Mouse (Mus musculus): ENCODE results near the gene Fgf6. TPM values are rescaled to one million over a fixed set of nuclear protein-coding genes. Genes with fewer than 3 reads are reported as not detected.

The Fgf6 gene
- not detected in 2 replicates for polyA plus RNA-seq (2012; rRNA removed)

GRCm38 (mm10) chr6:127014906-127015770, at the start of gene Fgf6:
Fgf6 (plus strand) TSS chr6:127015586.

GRCm38 (mm10) chr6:127072817-127073216, 57.4 kb downstream of the Fgf6 start, which contains the start of gene Fgf23:
Fgf23 (plus strand) TSS chr6:127072902.

Other genes with a start within 250 kb of the Fgf6 start
- gene Ndufa9, start 166.4 kb upstream of the Fgf6 start, polyA plus RNA-seq (2012; rRNA removed) = 84.7 and 86.5 TPM in 2 replicates
- gene Akap3, start 162.5 kb upstream of the Fgf6 start, polyA plus RNA-seq (2012; rRNA removed) = 0.01 TPM in 1 of 2 replicates, not detected in the other
- gene Dyrk4, start 93.7 kb upstream of the Fgf6 start, polyA plus RNA-seq (2012; rRNA removed) = 0.05 TPM in 1 of 2 replicates, not detected in the other
- 17.6 and 18.1 TPM in 2 replicates for gene Rad51ap1, start 76.0 kb upstream of the Fgf6 start, polyA plus RNA-seq (2012; rRNA removed)
- gene D6Wsu163e, start 75.6 kb upstream of the Fgf6 start, polyA plus RNA-seq (2012; rRNA removed) = 6.0 and 6.5 TPM in 2 replicates
- 0.06 and 0.08 TPM in 2 replicates for gene Fgf23, start 57.3 kb downstream of the Fgf6 start, polyA plus RNA-seq (2012; rRNA removed)
- gene Tigar, start 94.0 kb downstream of the Fgf6 start, polyA plus RNA-seq (2012; rRNA removed) = 1.3 and 1.4 TPM in 2 replicates
- 6.7 and 7.1 TPM in 2 replicates for gene Ccnd2, start 136.6 kb downstream of the Fgf6 start, polyA plus RNA-seq (2012; rRNA removed)